Mouse (Mus musculus) MEL (cell line): ENCODE data around the gene Myd88.

ENCODE experiments used
- ETS1 ChIP-seq: IDR thresholded peaks from 2 replicates; pipeline ENCODE4 v1.6.1; 2012; ENCODE audit warnings: low read depth, mild to moderate bottlenecking, inconsistent platforms, low read length, improper control_type of control experiment, moderate library complexity
- MAFK ChIP-seq: IDR thresholded peaks from 2 replicates; pipeline ENCODE4 v1.6.1; 2011; ENCODE audit warnings: low read depth, mild to moderate bottlenecking, low read length, improper control_type of control experiment, borderline replicate concordance
- POLR2A ChIP-seq, 2 experiments: IDR thresholded peaks; 2 replicates each; pipeline ENCODE4 v1.6.1; 2011 to 2012; ENCODE audit warnings: low read length in 2 of 2, mild to moderate bottlenecking in 2 of 2, control low read depth in 1 of 2, improper control_type of control experiment in 1 of 2, low read depth in 1 of 2, moderate library complexity in 1 of 2; ENCODE audit not compliant: control insufficient read depth in 1 of 2, insufficient read depth in 1 of 2, poor library complexity in 1 of 2
- RCOR1 ChIP-seq: IDR thresholded peaks from 2 replicates; pipeline ENCODE4 v1.6.1; 2012; ENCODE audit warnings: low read depth, mild to moderate bottlenecking, inconsistent platforms, low read length, improper control_type of control experiment
- UBTF ChIP-seq: IDR thresholded peaks from 2 replicates; pipeline ENCODE4 v1.6.1; 2012; ENCODE audit warnings: low read depth, mild to moderate bottlenecking, inconsistent platforms, low read length, improper control_type of control experiment, moderate library complexity, borderline replicate concordance; ENCODE audit not compliant: insufficient read depth

GRCm38 (mm10) chr9:119363229-119363628 is 22.0 kb upstream of the Myd88 start:
- TF ChIP-seq RCOR1 (no peak), MAFK (no peak), UBTF (no peak), ETS1 (no peak), POLR2A (IDR thresholded peaks at IDR 0.05; ENCODE audit: control insufficient read depth in 1 of 2, insufficient read depth in 1 of 2, low read depth in 1 of 2, low read length in 2 of 2, poor library complexity in 1 of 2) (no peak)
